Mouse (Mus musculus): ENCODE results near the gene Cadps2.

Cadps2 gene

GRCm38 (mm10) chr6:23839009-23839811 lies at the start of gene Cadps2:
Gene Cadps2, minus strand, starts transcription at chr6:23839421.
- peak; percentile 58 for DNase-seq (ENCODE audit: low spot score)

- peak; percentile 70 for DNase-seq (ENCODE audit: low spot score)
These were observed 47.2 kb upstream of the Cadps2 start for GRCm38 (mm10) chr6:23886418-23886817.

- DNase-seq (ENCODE audit: low spot score), result peak; percentile 3
These were observed 37.7 kb upstream of the Cadps2 start for GRCm38 (mm10) chr6:23876765-23877408.

- DNase-seq (ENCODE audit: low spot score), result no peak
These were observed 37.1 kb upstream of the Cadps2 start for GRCm38 (mm10) chr6:23876363-23876762.

- DNase-seq (ENCODE audit: low spot score), result no peak
These were observed 34.6 kb upstream of the Cadps2 start for GRCm38 (mm10) chr6:23873812-23874211.

GRCm38 (mm10) chr6:23873231-23873630 lies 34.0 kb upstream of the Cadps2 start:
- DNase-seq (ENCODE audit: low spot score), result no peak

- no peak for DNase-seq (ENCODE audit: low spot score)
These were observed 30.8 kb upstream of the Cadps2 start for GRCm38 (mm10) chr6:23869971-23870370.

GRCm38 (mm10) chr6:23866298-23866697 lies 27.1 kb upstream of the Cadps2 start:
- DNase-seq (ENCODE audit: low spot score), result no peak

GRCm38 (mm10) chr6:23853464-23853863 lies 14.2 kb upstream of the Cadps2 start:
- DNase-seq (ENCODE audit: low spot score), result no peak

GRCm38 (mm10) chr6:23840001-23840400 lies 780 bp upstream of the Cadps2 start:
- peak; percentile 70 for DNase-seq (ENCODE audit: low spot score)

- DNase-seq (ENCODE audit: low spot score), result peak; percentile 17
These were observed 716 bp downstream of the Cadps2 start for GRCm38 (mm10) chr6:23838401-23839008.

- no peak for DNase-seq (ENCODE audit: low spot score)
These were observed 1.6 kb downstream of the Cadps2 start for GRCm38 (mm10) chr6:23837631-23838030.

GRCm38 (mm10) chr6:23837127-23837526 lies 2.1 kb downstream of the Cadps2 start:
- DNase-seq (ENCODE audit: low spot score), result no peak

GRCm38 (mm10) chr6:23836694-23837093 lies 2.5 kb downstream of the Cadps2 start:
- no peak for DNase-seq (ENCODE audit: low spot score)

GRCm38 (mm10) chr6:23835552-23835951 lies 3.7 kb downstream of the Cadps2 start:
- no peak for DNase-seq (ENCODE audit: low spot score)

- no peak for DNase-seq (ENCODE audit: low spot score)
These were observed 8.5 kb downstream of the Cadps2 start for GRCm38 (mm10) chr6:23830741-23831140.

- no peak for DNase-seq (ENCODE audit: low spot score)
These were observed 9.9 kb downstream of the Cadps2 start for GRCm38 (mm10) chr6:23829338-23829737.

- DNase-seq (ENCODE audit: low spot score), result no peak
These were observed 17.4 kb downstream of the Cadps2 start for GRCm38 (mm10) chr6:23821819-23822218.

- no peak for DNase-seq (ENCODE audit: low spot score)
These were observed 29.1 kb downstream of the Cadps2 start for GRCm38 (mm10) chr6:23810087-23810486.

GRCm38 (mm10) chr6:23809344-23809743 lies 29.9 kb downstream of the Cadps2 start:
- DNase-seq (ENCODE audit: low spot score), result no peak

GRCm38 (mm10) chr6:23805333-23805732 lies 33.9 kb downstream of the Cadps2 start:
- no peak for DNase-seq (ENCODE audit: low spot score)

GRCm38 (mm10) chr6:23791822-23792221 lies 47.4 kb downstream of the Cadps2 start:
- DNase-seq (ENCODE audit: low spot score), result no peak

- DNase-seq (ENCODE audit: low spot score), result no peak
These were observed 61.6 kb downstream of the Cadps2 start for GRCm38 (mm10) chr6:23777641-23778040.
